Comparison of ENCODE assay signal across 7 mouse cellular contexts in the genomic region with DNA sequence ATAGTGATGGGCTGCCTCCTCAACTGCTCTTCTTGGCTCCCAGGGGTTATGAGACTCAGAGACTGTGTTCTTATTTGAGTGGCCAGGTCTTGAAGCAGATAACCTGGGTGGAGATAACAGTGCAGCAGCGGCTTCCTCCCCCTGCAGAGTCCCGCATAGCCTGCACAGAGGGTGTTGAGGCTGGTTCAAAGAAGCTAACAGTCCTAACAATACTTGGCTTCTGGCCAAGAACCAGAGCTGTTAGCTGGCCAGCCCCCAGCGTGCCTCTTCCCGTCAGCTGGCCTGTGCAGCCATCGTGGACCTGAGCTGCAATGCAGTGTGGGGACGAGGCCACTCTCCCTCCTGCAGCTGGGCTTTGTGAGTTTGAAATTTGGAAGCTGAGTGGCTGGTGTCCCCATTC. TPM values are rescaled to one million over a fixed set of nuclear protein-coding genes. Genes with fewer than 3 reads are reported as not detected.
DNase-seq lines count a peak whose midpoint lies in the region; ATAC-seq and TF ChIP-seq lines count a peak whose summit lies in the region.

No protein-coding gene starts in this region.

- H3K9ac ChIP-seq in intestine, embryonic 15.5 days, result no peak overlapping the region
- no peak overlapping the region for H3K9ac ChIP-seq in lung, postnatal 0 days (replicated peaks; ENCODE audit: low read depth)

- peak overlapping the region; percentile 61 for H3K27ac ChIP-seq in intestine, embryonic 15.5 days
- H3K27ac ChIP-seq in lung, postnatal 0 days (ENCODE audit: low read length), result peak overlapping the region; percentile 75; the same call in 1 of the 2 replicates

- no peak for TF ChIP-seq CTCF in lung, postnatal 0 days (IDR thresholded peaks at IDR 0.05)

- H3K4me2 ChIP-seq in intestine, embryonic 15.5 days (replicated peaks), result no peak overlapping the region; the same call in 1 of the 2 replicates
- H3K4me2 ChIP-seq in lung, postnatal 0 days (replicated peaks; ENCODE audit: low read depth, low read length), result no peak overlapping the region

- ATAC-seq in intestine, embryonic 15.5 days, result peak; percentile 86
- peak; percentile 80 for ATAC-seq in lung, postnatal 0 days
- ATAC-seq in megakaryocyte progenitor cell, adult 5-6 weeks (replicated peaks; ENCODE audit: poor library complexity), result no peak

- intact Hi-C loops in gastrocnemius, postnatal 14 days (cut with DNase I; ENCODE audit: low total_unique reads), result no loop called here

- no peaks in the 10 kb centered on the region for H3K9me3 ChIP-seq in intestine, embryonic 15.5 days
- no peaks in the 10 kb centered on the region for H3K9me3 ChIP-seq in lung, postnatal 0 days (ENCODE audit: low read length)

- DNase-seq in ovary, postnatal 36 days (ENCODE audit: low spot score), result peak; percentile 36
- no peak for DNase-seq in ovary, adult 18-20 months (ENCODE audit: low spot score)
- peak; percentile 54 for DNase-seq in gastrocnemius, postnatal 14 days
- peak; percentile 88 for DNase-seq in lung, postnatal 0 days (ENCODE audit: low spot score)
- DNase-seq in spleen, postnatal 4 days (ENCODE audit: low spot score in 2 of 2), result no peak

- H3K27me3 ChIP-seq in intestine, embryonic 15.5 days (replicated peaks), result no peaks in the 10 kb centered on the region
- no peaks in the 10 kb centered on the region for H3K27me3 ChIP-seq in lung, postnatal 0 days (replicated peaks; ENCODE audit: insufficient read depth, low read length)

- WGBS in intestine, embryonic 15.5 days, result 5% methylated on average over 6 of the region's 6 CpGs
- 5% methylated on average over 6 of the region's 6 CpGs for WGBS in lung, postnatal 0 days

- H3K4me1 ChIP-seq in intestine, embryonic 15.5 days (replicated peaks), result peaks cover 18% of the 10 kb centered on the region
- H3K4me1 ChIP-seq in lung, postnatal 0 days (ENCODE audit: insufficient read depth, low read depth, low read length), result peaks cover 10% of the 10 kb centered on the region; the same call in 1 of the 2 replicates

- peak; percentile 35; the same call in 1 of the 2 replicates for TF ChIP-seq EP300 in lung, postnatal 0 days (IDR thresholded peaks at IDR 0.05)

- H3K36me3 ChIP-seq in intestine, embryonic 15.5 days, result no peaks in the 10 kb centered on the region
- no peaks in the 10 kb centered on the region for H3K36me3 ChIP-seq in lung, postnatal 0 days (ENCODE audit: insufficient read depth, low read length)

- H3K4me3 ChIP-seq in intestine, embryonic 15.5 days (replicated peaks), result no peak overlapping the region
- no peak overlapping the region for H3K4me3 ChIP-seq in lung, postnatal 0 days (ENCODE audit: low read depth, low read length)

RNA-seq across cellular contexts. Expression of gene Adamtsl2, which starts 18.6 kb away (rescaled TPM):
- 10 to 100 TPM in 1 of 2 experiments, 1 to 10 TPM in 1; 6.3 to 10.5 TPM for total RNA-seq in gastrocnemius, postnatal 14 days (2021)
- 2.0 and 2.2 TPM in 2 replicates for polyA plus RNA-seq in intestine, embryonic 15.5 days (2015; fragmentation: Nextera tagmentation; extraction: Ambion mirVana)
- polyA plus RNA-seq in lung, postnatal 0 days (2015; fragmentation: Nextera tagmentation; extraction: Ambion mirVana), result 50.6 and 52.3 TPM in 2 replicates
- total RNA-seq in megakaryocyte progenitor cell, adult 5-6 weeks (2015), result not detected in 2 replicates
- not detected in 2 replicates for total RNA-seq in megakaryocyte progenitor cell, adult 5-6 weeks (2017)

RNA-seq across cellular contexts. Expression of gene Mymk, which starts 25.8 kb away (rescaled TPM):
- total RNA-seq in gastrocnemius, postnatal 14 days (2021), result 10 to 100 TPM; 30.5 to 36.4 TPM
- 0.15 and 0.24 TPM in 2 replicates for polyA plus RNA-seq in intestine, embryonic 15.5 days (2015; fragmentation: Nextera tagmentation; extraction: Ambion mirVana)
- 0.36 and 0.76 TPM in 2 replicates for polyA plus RNA-seq in lung, postnatal 0 days (2015; fragmentation: Nextera tagmentation; extraction: Ambion mirVana)
- total RNA-seq in megakaryocyte progenitor cell, adult 5-6 weeks (2015), result not detected in 2 replicates
- total RNA-seq in megakaryocyte progenitor cell, adult 5-6 weeks (2017), result not detected in 2 replicates

RNA-seq across cellular contexts. Expression of gene Fam163b, which starts 44.5 kb away (rescaled TPM):
- total RNA-seq in gastrocnemius, postnatal 14 days (2021), result under 1 TPM; 0.07 to 0.08 TPM
- 0.21 and 0.26 TPM in 2 replicates for polyA plus RNA-seq in intestine, embryonic 15.5 days (2015; fragmentation: Nextera tagmentation; extraction: Ambion mirVana)
- 0.26 and 0.43 TPM in 2 replicates for polyA plus RNA-seq in lung, postnatal 0 days (2015; fragmentation: Nextera tagmentation; extraction: Ambion mirVana)
- total RNA-seq in megakaryocyte progenitor cell, adult 5-6 weeks (2015), result not detected in 2 replicates
- total RNA-seq in megakaryocyte progenitor cell, adult 5-6 weeks (2017), result not detected in 2 replicates

Comparison
In these comparisons a context has a peak if more than half of its experiments do, and no peak if none do; other contexts are left out.
1. DNase-seq: peak in ovary, postnatal 36 days (single experiment), gastrocnemius, postnatal 14 days (single experiment) and lung, postnatal 0 days (single experiment); none in ovary, adult 18-20 months (single experiment) and spleen, postnatal 4 days (0 of 2).
2. RNA of gene Adamtsl2, which starts 18.6 kb away (total RNA-seq): 6.3 to 10.5 TPM in gastrocnemius, postnatal 14 days; not detected in megakaryocyte progenitor cell, adult 5-6 weeks; every median in the first group is over 4 times any median in the second.
3. RNA of gene Mymk, which starts 25.8 kb away (total RNA-seq): 30.5 to 36.4 TPM in gastrocnemius, postnatal 14 days; not detected in megakaryocyte progenitor cell, adult 5-6 weeks; every median in the first group is over 10 times any median in the second.